Mouse (Mus musculus) gonadal fat pad, adult 2 months (tissue): ENCODE results near the gene Rccd1. TPM values are rescaled to one million over a fixed set of nuclear protein-coding genes. Genes with fewer than 3 reads are reported as not detected.

Experiments used
- DNase-seq: peaks from one replicate; pipeline ENCODE4 v3.0.0-alpha.2; 2012; ENCODE audit warnings: low read depth
- polyA plus RNA-seq: library from polyadenylated mRNA; depleted of rRNA; stranded (reverse); fragments of >200 nt; gene quantifications from 2 replicates; pipeline ENCODE4 v1.2.3, GENCODE M21; 2012

Rccd1 gene
- polyA plus RNA-seq, 1 experiment = 18.0 TPM

GRCm38 (mm10) chr7:80299568-80299967, 24.7 kb downstream of the Rccd1 start:
- DNase-seq = no peak

GRCm38 (mm10) chr7:80298754-80299153, 25.5 kb downstream of the Rccd1 start:
- no peak for DNase-seq

GRCm38 (mm10) chr7:80297041-80297440, 27.2 kb downstream of the Rccd1 start:
- no peak for DNase-seq

- no peak for DNase-seq
Observed at GRCm38 (mm10) chr7:80296462-80296861, 27.8 kb downstream of the Rccd1 start.

- no peak for DNase-seq
Observed at GRCm38 (mm10) chr7:80294764-80295648, 29.2 kb downstream of the Rccd1 start.

- DNase-seq = peak; percentile 70
Observed at GRCm38 (mm10) chr7:80294062-80294763, 30.0 kb downstream of the Rccd1 start, which contains the start of gene Prc1. Gene Prc1 (plus strand): TSS chr7:80294450.

- no peak for DNase-seq
Observed at GRCm38 (mm10) chr7:80287736-80288135, 36.5 kb downstream of the Rccd1 start.

- DNase-seq = no peak
Observed at GRCm38 (mm10) chr7:80285725-80286124, 38.5 kb downstream of the Rccd1 start.

GRCm38 (mm10) chr7:80284391-80284790, 39.9 kb downstream of the Rccd1 start:
- DNase-seq = no peak

GRCm38 (mm10) chr7:80283226-80283918, 40.9 kb downstream of the Rccd1 start:
- DNase-seq = no peak

GRCm38 (mm10) chr7:80281646-80282045, 42.6 kb downstream of the Rccd1 start:
- no peak for DNase-seq

- no peak for DNase-seq
Observed at GRCm38 (mm10) chr7:80280998-80281397, 43.3 kb downstream of the Rccd1 start.

GRCm38 (mm10) chr7:80280032-80280431, 44.2 kb downstream of the Rccd1 start:
- DNase-seq = no peak

- DNase-seq = no peak
Observed at GRCm38 (mm10) chr7:80276374-80276773, 47.9 kb downstream of the Rccd1 start.

GRCm38 (mm10) chr7:80273456-80273855, 50.8 kb downstream of the Rccd1 start:
- DNase-seq = no peak

- no peak for DNase-seq
Observed at GRCm38 (mm10) chr7:80269751-80270255, 54.5 kb downstream of the Rccd1 start.

- peak; percentile 52 for DNase-seq
Observed at GRCm38 (mm10) chr7:80268897-80269750, 55.1 kb downstream of the Rccd1 start, which contains the start of gene Vps33b. Gene Vps33b (plus strand): TSS chr7:80269649.

- no peak for DNase-seq
Observed at GRCm38 (mm10) chr7:80267764-80268163, 56.5 kb downstream of the Rccd1 start.

GRCm38 (mm10) chr7:80264606-80265005, 59.6 kb downstream of the Rccd1 start:
- DNase-seq = no peak

GRCm38 (mm10) chr7:80261372-80261990, 62.8 kb downstream of the Rccd1 start:
- no peak for DNase-seq
